Mouse (Mus musculus): ENCODE results near the gene Dst. TPM values are rescaled to one million over a fixed set of nuclear protein-coding genes. Genes with fewer than 3 reads are reported as not detected.
"Not testable (repeated sequence)": the region's sequence is repeated elsewhere in the genome, so short reads cannot be mapped to it uniquely, and the experiment has no call there.

Dst gene
- polyA plus RNA-seq, 1 experiment from 2014 or later = 15.6 TPM

DNA sequence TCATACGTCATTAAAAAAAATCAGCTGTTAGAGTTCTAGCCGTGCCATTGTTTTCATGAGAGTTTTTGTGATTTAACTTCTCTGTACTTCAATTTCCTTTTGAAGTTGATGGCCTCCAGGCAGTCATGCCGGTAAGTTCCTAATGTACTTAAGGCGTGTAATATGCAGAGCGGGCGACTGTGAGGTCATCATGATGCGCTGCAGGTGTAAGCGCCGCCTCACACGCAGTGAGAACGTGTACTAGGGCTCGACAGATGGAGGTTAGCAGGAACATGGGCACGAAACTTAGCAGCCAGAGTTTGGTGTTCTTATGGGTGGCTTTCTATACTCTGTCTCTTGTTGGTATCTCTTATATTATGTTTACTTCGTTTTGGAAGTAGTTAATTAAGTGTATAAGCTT, 148.6 kb downstream of the Dst start:
- no peak for TF ChIP-seq CTCF (IDR thresholded peaks at IDR 0.05; ENCODE audit: low read depth)
- 88% methylated on average over 14 of the region's 14 CpGs for WGBS
- DNase-seq = no peak
- no peak overlapping the region for H3K9ac ChIP-seq
- H3K36me3 ChIP-seq (ENCODE audit: insufficient read depth) = no peaks in the 10 kb centered on the region
- no peak overlapping the region for H3K27ac ChIP-seq (ENCODE audit: low read depth)
- no peak for ATAC-seq (ENCODE audit: insufficient read depth)
- H3K9me3 ChIP-seq (ENCODE audit: low read depth, low read length) = no peaks in the 10 kb centered on the region
- H3K4me2 ChIP-seq = no peak overlapping the region
- no peak overlapping the region for H3K4me3 ChIP-seq (ENCODE audit: low read depth, low read length)
- H3K4me1 ChIP-seq (ENCODE audit: insufficient read depth) = no peaks in the 10 kb centered on the region
- no peaks in the 10 kb centered on the region for H3K27me3 ChIP-seq (ENCODE audit: insufficient read depth, low read length)

DNA sequence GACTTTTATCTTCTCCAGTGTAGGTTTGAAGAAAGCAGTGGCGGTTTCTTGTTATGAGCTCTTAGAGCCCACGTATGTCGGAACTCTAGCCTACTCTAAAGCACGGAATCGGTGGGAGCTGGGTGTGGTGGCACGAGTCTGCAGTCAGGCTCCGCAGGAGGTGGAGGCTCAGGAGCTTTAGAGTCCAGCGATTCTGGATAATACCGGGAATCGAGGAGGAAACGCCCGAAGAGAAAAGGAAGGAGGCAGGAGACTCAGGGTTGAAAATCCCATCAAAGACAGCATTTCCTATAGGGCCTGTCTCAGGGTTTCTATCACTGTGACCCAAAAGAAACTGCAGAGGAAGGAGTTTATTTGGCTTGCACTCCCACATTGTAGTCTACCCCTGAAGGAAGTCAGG, 151.2 kb downstream of the Dst start:
- no peaks in the 10 kb centered on the region for H3K9me3 ChIP-seq (ENCODE audit: low read depth, low read length)
- H3K36me3 ChIP-seq (ENCODE audit: insufficient read depth) = no peaks in the 10 kb centered on the region
- no peak overlapping the region for H3K27ac ChIP-seq (ENCODE audit: low read depth)
- 93% methylated on average over 12 of the region's 12 CpGs for WGBS
- DNase-seq (no peak), ATAC-seq (ENCODE audit: insufficient read depth) (no peak)
- no peak for TF ChIP-seq CTCF (IDR thresholded peaks at IDR 0.05; ENCODE audit: low read depth)
- H3K4me1 ChIP-seq (ENCODE audit: insufficient read depth) = no peaks in the 10 kb centered on the region
- no peak overlapping the region for H3K4me2 ChIP-seq
- H3K27me3 ChIP-seq (ENCODE audit: insufficient read depth, low read length) = no peaks in the 10 kb centered on the region
- no peak overlapping the region for H3K9ac ChIP-seq
- H3K4me3 ChIP-seq (ENCODE audit: low read depth, low read length) = no peak overlapping the region

GRCm38 (mm10) chr1:34060446-34060845, 152.4 kb downstream of the Dst start:
- Histone ChIP-seq H3K4me2 (no peak overlapping the region), H3K4me1 (ENCODE audit: insufficient read depth) (no peaks in the 10 kb centered on the region), H3K36me3 (ENCODE audit: insufficient read depth) (no peaks in the 10 kb centered on the region), H3K9ac (no peak overlapping the region), H3K4me3 (ENCODE audit: low read depth, low read length) (no peak overlapping the region), H3K27me3 (ENCODE audit: insufficient read depth, low read length) (no peaks in the 10 kb centered on the region), H3K27ac (ENCODE audit: low read depth) (no peak overlapping the region), H3K9me3 (ENCODE audit: low read depth, low read length) (no peaks in the 10 kb centered on the region)
- TF ChIP-seq CTCF (IDR thresholded peaks at IDR 0.05; ENCODE audit: low read depth) = no peak
- ATAC-seq (ENCODE audit: insufficient read depth) (peak; percentile 44; the same call in 1 of the 2 replicates), DNase-seq (peak; percentile 43)
- 7% methylated on average over 6 of the region's 6 CpGs for WGBS

DNA sequence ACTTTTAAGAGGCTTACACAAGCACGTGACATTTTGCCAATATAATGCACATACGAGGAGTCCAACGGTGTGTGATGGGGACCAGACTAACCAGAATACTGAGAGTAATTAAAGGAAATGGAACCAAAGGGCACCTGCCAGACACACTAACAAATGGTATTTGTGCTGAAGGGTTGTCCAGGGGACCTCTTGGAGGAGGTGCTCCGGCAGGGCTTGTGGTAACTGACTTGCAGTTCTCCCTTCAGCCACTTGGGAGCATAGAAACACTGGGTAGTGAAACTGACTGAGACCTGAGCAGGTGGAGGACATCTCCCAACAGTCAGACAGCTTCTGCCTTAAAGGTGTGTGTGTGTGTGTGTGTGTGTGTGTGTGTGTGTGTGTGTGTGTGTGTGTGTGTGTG, 153.1 kb downstream of the Dst start:
- H3K27ac ChIP-seq (ENCODE audit: low read depth) = no peak overlapping the region
- H3K4me1 ChIP-seq (ENCODE audit: insufficient read depth) = no peaks in the 10 kb centered on the region
- no peak overlapping the region for H3K4me3 ChIP-seq (ENCODE audit: low read depth, low read length)
- 17% methylated on average over 4 of the region's 4 CpGs for WGBS
- DNase-seq (peak; percentile 79), ATAC-seq (ENCODE audit: insufficient read depth) (peak; percentile 71; the same call in 1 of the 2 replicates)
- H3K36me3 ChIP-seq (ENCODE audit: insufficient read depth) = no peaks in the 10 kb centered on the region
- H3K9ac ChIP-seq = no peak overlapping the region
- peak; percentile 79 for TF ChIP-seq CTCF (IDR thresholded peaks at IDR 0.05; ENCODE audit: low read depth)
- H3K4me2 ChIP-seq = no peak overlapping the region
- no peaks in the 10 kb centered on the region for H3K27me3 ChIP-seq (ENCODE audit: insufficient read depth, low read length)
- H3K9me3 ChIP-seq (ENCODE audit: low read depth, low read length) = no peaks in the 10 kb centered on the region

GRCm38 (mm10) chr1:34061860-34062259, 153.8 kb downstream of the Dst start:
- Histone ChIP-seq H3K9me3 (ENCODE audit: low read depth, low read length) (no peaks in the 10 kb centered on the region), H3K4me1 (ENCODE audit: insufficient read depth) (no peaks in the 10 kb centered on the region), H3K4me3 (ENCODE audit: low read depth, low read length) (no peak overlapping the region), H3K4me2 (no peak overlapping the region), H3K27ac (ENCODE audit: low read depth) (no peak overlapping the region), H3K9ac (no peak overlapping the region), H3K27me3 (ENCODE audit: insufficient read depth, low read length) (no peaks in the 10 kb centered on the region), H3K36me3 (ENCODE audit: insufficient read depth) (no peaks in the 10 kb centered on the region)
- DNase-seq (no peak), ATAC-seq (ENCODE audit: insufficient read depth) (no peak)
- WGBS = 56% methylated on average over 1 of the region's 1 CpGs
- no peak for TF ChIP-seq CTCF (IDR thresholded peaks at IDR 0.05; ENCODE audit: low read depth)

DNA sequence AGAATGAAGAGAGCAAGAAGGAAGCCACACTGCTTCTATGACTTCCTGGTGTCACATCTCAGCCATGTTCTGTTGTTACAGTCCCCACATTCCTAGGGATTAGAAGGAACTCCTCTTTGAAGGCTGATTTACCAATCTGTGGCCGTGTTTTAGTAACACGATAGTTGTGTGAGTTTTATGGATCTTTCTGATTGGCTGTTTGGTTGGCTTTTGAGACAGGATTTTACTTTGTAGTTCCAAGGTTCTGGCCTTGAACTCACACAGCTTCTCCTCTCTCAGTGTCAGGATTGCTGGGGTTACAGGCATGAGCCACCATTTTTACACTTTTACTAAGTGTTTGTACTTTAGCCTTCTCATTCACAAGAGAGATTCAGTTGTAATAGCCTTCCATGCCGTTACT, 155.9 kb downstream of the Dst start:
- DNase-seq (no peak), ATAC-seq (ENCODE audit: insufficient read depth) (no peak)
- Histone ChIP-seq H3K9ac (no peak overlapping the region), H3K36me3 (ENCODE audit: insufficient read depth) (no peaks in the 10 kb centered on the region), H3K27ac (ENCODE audit: low read depth) (no peak overlapping the region), H3K4me3 (ENCODE audit: low read depth, low read length) (no peak overlapping the region), H3K9me3 (ENCODE audit: low read depth, low read length) (no peaks in the 10 kb centered on the region), H3K4me2 (no peak overlapping the region), H3K27me3 (ENCODE audit: insufficient read depth, low read length) (no peaks in the 10 kb centered on the region), H3K4me1 (ENCODE audit: insufficient read depth) (no peaks in the 10 kb centered on the region)
- 64% methylated on average over 3 of the region's 3 CpGs for WGBS
- no peak for TF ChIP-seq CTCF (IDR thresholded peaks at IDR 0.05; ENCODE audit: low read depth)

DNA sequence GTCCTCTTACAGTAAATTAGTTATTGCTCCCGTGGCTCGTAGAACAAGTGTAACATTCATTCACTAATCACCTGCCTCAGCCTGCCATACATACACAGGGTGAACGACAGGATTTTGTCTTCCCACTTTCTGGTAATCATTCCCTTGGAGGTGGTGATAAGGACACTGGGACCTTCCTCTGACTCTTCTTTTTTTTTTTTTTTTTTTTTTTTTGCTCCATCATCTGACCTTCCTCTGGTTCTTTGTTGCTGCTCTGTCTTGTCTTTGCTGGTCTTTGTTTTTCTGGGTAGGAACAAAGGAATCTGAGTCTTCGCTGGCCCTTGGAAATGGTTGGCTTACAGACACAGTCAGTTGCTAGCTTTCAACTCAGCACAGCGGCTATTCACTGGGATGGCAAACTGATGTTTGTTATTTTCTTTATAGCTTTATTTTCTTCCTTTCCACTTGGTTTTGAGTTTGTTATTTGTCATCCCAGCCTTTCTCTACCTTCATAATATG, 157.6 kb downstream of the Dst start:
- TF ChIP-seq CTCF (IDR thresholded peaks at IDR 0.05; ENCODE audit: low read depth) = no peak
- H3K4me2 ChIP-seq = no peak overlapping the region
- no peak overlapping the region for H3K9ac ChIP-seq
- WGBS = 71% methylated on average over 5 of the region's 5 CpGs
- no peaks in the 10 kb centered on the region for H3K27me3 ChIP-seq (ENCODE audit: insufficient read depth, low read length)
- DNase-seq (no peak), ATAC-seq (ENCODE audit: insufficient read depth) (no peak)
- no peak overlapping the region for H3K4me3 ChIP-seq (ENCODE audit: low read depth, low read length)
- no peaks in the 10 kb centered on the region for H3K36me3 ChIP-seq (ENCODE audit: insufficient read depth)
- no peak overlapping the region for H3K27ac ChIP-seq (ENCODE audit: low read depth)
- H3K9me3 ChIP-seq (ENCODE audit: low read depth, low read length) = no peaks in the 10 kb centered on the region
- H3K4me1 ChIP-seq (ENCODE audit: insufficient read depth) = no peaks in the 10 kb centered on the region

DNA sequence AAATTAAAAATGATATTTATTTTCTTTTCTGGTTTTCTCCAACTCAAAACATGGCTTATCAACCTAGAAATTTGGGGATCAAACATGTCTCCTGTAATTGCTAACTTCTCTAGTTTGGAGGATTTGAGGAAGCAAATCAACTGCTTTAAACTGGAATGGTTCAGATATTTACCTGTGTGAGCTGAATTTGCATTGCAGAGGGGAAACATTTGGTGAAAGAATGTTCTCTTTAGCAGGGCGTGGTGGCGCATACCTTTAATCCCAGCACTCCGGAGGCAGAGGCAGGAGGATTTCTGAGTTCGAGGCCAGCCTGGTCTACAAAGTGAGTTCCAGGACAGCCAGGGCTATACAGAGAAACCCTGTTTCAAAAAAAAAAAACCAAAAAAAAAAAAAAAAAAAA, 158.4 kb downstream of the Dst start:
- not testable (repeated sequence) for H3K4me1 ChIP-seq (ENCODE audit: insufficient read depth); H3K9ac ChIP-seq; H3K27ac ChIP-seq (ENCODE audit: low read depth); DNase-seq; H3K4me2 ChIP-seq; H3K27me3 ChIP-seq (ENCODE audit: insufficient read depth, low read length); H3K9me3 ChIP-seq (ENCODE audit: low read depth, low read length); ATAC-seq (ENCODE audit: insufficient read depth); H3K36me3 ChIP-seq (ENCODE audit: insufficient read depth); H3K4me3 ChIP-seq (ENCODE audit: low read depth, low read length)
- whole genome bisulfite sequencing = 95% methylated on average over 4 of the region's 4 CpGs
